Mouse (Mus musculus) limb, embryonic 13.5 days (tissue): Measurements from ENCODE around the gene Gata3. TPM values are rescaled to one million over a fixed set of nuclear protein-coding genes. Genes with fewer than 3 reads are reported as not detected.

ENCODE experiments used
- ATAC-seq: fragments of 200-750 bp; cut with Nextera tagmentation; 2 replicates; pipeline ENCODE4 v1.8.0; 2017; ENCODE audit warnings: low read depth, moderate number of reproducible peaks, moderate TSS enrichment; ENCODE audit not compliant: low FRiP score
- H3K27ac ChIP-seq: fragments of 300-500 bp; sonication (generic); 2 replicates; pipeline ENCODE4 v1.5.1; 2015; ENCODE audit warnings: inconsistent platforms, mild to moderate bottlenecking, moderate library complexity
- H3K27me3 ChIP-seq: fragments of 300-500 bp; sonication (generic); 2 replicates; pipeline ENCODE4 v1.6.1; 2015; ENCODE audit warnings: mild to moderate bottlenecking, inconsistent platforms
- H3K36me3 ChIP-seq: fragments of 300-500 bp; sonication (generic); 2 replicates; pipeline ENCODE4 v1.6.1; 2015; ENCODE audit warnings: inconsistent platforms, mild to moderate bottlenecking, moderate library complexity
- H3K4me1 ChIP-seq: fragments of 300-500 bp; sonication (generic); 2 replicates; pipeline ENCODE4 v1.6.1; 2015; ENCODE audit warnings: inconsistent platforms
- H3K4me2 ChIP-seq: fragments of 300-500 bp; sonication (generic); replicated peaks from 2 replicates; pipeline ENCODE4 v1.6.1; 2015; ENCODE audit warnings: inconsistent platforms, mild to moderate bottlenecking, moderate library complexity
- H3K4me3 ChIP-seq: fragments of 300-500 bp; sonication (generic); 2 replicates; pipeline ENCODE4 v1.5.1; 2015; ENCODE audit warnings: moderate library complexity, mild to moderate bottlenecking, inconsistent platforms
- H3K9ac ChIP-seq: fragments of 300-500 bp; sonication (generic); 2 replicates; pipeline ENCODE4 v1.6.1; 2015; ENCODE audit warnings: mild to moderate bottlenecking, inconsistent platforms
- H3K9me3 ChIP-seq: fragments of 300-500 bp; sonication (generic); 2 replicates; pipeline ENCODE4 v1.6.1; 2016; ENCODE audit warnings: inconsistent platforms
- WGBS: fragments of 180-500 bp; shearing (Covaris S2); methylation state at CpG from one replicate; pipeline ENCODE4 v1.1.7; 2015; 5-methylcytosine and 5-hydroxymethylcytosine counted together
- polyA plus RNA-seq: library from polyadenylated mRNA; unstranded; fragments of >200 nt; fragmentation: Nextera tagmentation; extraction: Ambion mirVana; gene quantifications from 2 replicates; pipeline ENCODE4 v1.2.1, GENCODE M21; 2015

The Gata3 gene
- polyA plus RNA-seq, result 7.8 and 8.9 TPM in 2 replicates

- under 1% methylated on average over 23 of the region's 23 CpGs for WGBS
- no peaks in the 10 kb centered on the region for H3K9me3 ChIP-seq
- peak within 1 kb of the TSS; percentile 18 for H3K4me3 ChIP-seq
- no peaks in the 10 kb centered on the region for H3K36me3 ChIP-seq
- peaks cover 13% of the 10 kb centered on the region; the same call in 1 of the 2 replicates for H3K4me1 ChIP-seq
- H3K27ac ChIP-seq, result no peak within 1 kb of the TSS
- no peak for ATAC-seq
- H3K9ac ChIP-seq, result no peak within 1 kb of the TSS
- H3K27me3 ChIP-seq, result peaks cover 95% of the 10 kb centered on the region
- H3K4me2 ChIP-seq, result peak within 1 kb of the TSS; percentile 46
These were observed at the start of gene Gata3 for GRCm38 (mm10) chr2:9889651-9890183. TSS of gene Gata3 (minus strand) at chr2:9890034.

DNA sequence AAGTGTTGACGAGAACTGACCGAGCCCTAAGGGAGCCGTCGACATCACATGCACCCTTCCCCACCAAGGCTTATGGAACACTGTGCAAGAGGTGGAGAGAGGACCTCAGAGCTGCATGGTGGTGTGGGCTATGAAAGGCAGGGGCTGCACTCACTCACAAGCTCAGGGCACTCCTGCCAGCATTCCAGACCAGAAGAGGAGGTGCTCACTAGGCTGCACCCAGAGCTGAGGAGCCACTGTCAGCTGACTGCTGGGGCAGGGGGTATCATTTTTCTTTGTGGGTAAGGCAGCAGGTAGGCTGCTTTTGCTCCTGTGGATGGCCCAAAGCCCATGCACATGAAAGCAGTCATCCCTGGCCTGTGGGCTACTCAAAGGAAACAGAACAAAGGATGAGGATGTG lies 49.4 kb upstream of the Gata3 start:
- H3K9me3 ChIP-seq, result no peaks in the 10 kb centered on the region
- no peaks in the 10 kb centered on the region for H3K27me3 ChIP-seq
- no peak overlapping the region for H3K4me2 ChIP-seq
- H3K36me3 ChIP-seq, result peaks cover 10% of the 10 kb centered on the region; the same call in 1 of the 2 replicates
- no peaks in the 10 kb centered on the region for H3K4me1 ChIP-seq
- ATAC-seq, result no peak
- 86% methylated on average over 4 of the region's 4 CpGs for WGBS
- no peak overlapping the region for H3K27ac ChIP-seq
- H3K9ac ChIP-seq, result no peak overlapping the region
- no peak overlapping the region for H3K4me3 ChIP-seq

DNA sequence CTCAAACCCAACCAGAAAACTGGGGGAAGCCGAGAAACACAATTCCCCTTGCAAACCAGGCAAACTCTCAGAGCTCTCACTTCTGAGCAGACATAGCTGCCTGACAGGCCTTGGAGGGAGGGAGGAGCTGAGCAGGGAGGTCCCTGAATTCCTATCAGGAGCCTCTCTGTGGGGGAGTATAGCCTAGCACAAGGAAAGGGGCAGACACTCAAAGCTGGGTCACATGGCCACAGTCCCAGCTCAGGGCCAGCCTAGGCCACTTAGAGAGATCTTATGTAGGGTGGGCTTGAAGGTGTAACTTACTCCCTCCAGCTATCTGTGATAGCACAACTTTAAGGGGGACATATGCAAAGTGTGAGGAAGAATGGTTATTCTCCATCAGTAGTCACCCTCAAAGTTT lies 46.1 kb upstream of the Gata3 start:
- WGBS, result 10% methylated on average over 1 of the region's 1 CpGs
- Histone ChIP-seq H3K4me2 (no peak overlapping the region), H3K27ac (no peak overlapping the region), H3K27me3 (no peaks in the 10 kb centered on the region), H3K9me3 (no peaks in the 10 kb centered on the region), H3K4me3 (no peak overlapping the region), H3K36me3 (peaks cover 10% of the 10 kb centered on the region; the same call in 1 of the 2 replicates), H3K9ac (no peak overlapping the region), H3K4me1 (no peaks in the 10 kb centered on the region)
- ATAC-seq, result no peak

GRCm38 (mm10) chr2:9926905-9927283 lies 37.1 kb upstream of the Gata3 start:
- 86% methylated on average over 4 of the region's 4 CpGs for WGBS

GRCm38 (mm10) chr2:9926194-9926904 lies 36.5 kb upstream of the Gata3 start:
- H3K9ac ChIP-seq, result no peak overlapping the region
- no peak overlapping the region for H3K4me3 ChIP-seq
- no peak overlapping the region for H3K27ac ChIP-seq
- no peaks in the 10 kb centered on the region for H3K27me3 ChIP-seq
- H3K4me1 ChIP-seq, result peaks cover 5% of the 10 kb centered on the region; the same call in 1 of the 2 replicates
- H3K36me3 ChIP-seq, result peaks cover 11% of the 10 kb centered on the region; the same call in 1 of the 2 replicates
- WGBS, result 46% methylated on average over 7 of the region's 7 CpGs
- H3K9me3 ChIP-seq, result no peaks in the 10 kb centered on the region
- ATAC-seq, result no peak
- H3K4me2 ChIP-seq, result no peak overlapping the region

More at GRCm38 (mm10) chr2:9926905-9927283, 37.1 kb upstream of the Gata3 start:
- Histone ChIP-seq H3K4me1 (peaks cover 5% of the 10 kb centered on the region; the same call in 1 of the 2 replicates), H3K4me3 (no peak overlapping the region), H3K4me2 (no peak overlapping the region), H3K36me3 (peaks cover 11% of the 10 kb centered on the region; the same call in 1 of the 2 replicates), H3K27me3 (no peaks in the 10 kb centered on the region), H3K9me3 (no peaks in the 10 kb centered on the region), H3K27ac (no peak overlapping the region), H3K9ac (no peak overlapping the region)
- no peak for ATAC-seq

DNA sequence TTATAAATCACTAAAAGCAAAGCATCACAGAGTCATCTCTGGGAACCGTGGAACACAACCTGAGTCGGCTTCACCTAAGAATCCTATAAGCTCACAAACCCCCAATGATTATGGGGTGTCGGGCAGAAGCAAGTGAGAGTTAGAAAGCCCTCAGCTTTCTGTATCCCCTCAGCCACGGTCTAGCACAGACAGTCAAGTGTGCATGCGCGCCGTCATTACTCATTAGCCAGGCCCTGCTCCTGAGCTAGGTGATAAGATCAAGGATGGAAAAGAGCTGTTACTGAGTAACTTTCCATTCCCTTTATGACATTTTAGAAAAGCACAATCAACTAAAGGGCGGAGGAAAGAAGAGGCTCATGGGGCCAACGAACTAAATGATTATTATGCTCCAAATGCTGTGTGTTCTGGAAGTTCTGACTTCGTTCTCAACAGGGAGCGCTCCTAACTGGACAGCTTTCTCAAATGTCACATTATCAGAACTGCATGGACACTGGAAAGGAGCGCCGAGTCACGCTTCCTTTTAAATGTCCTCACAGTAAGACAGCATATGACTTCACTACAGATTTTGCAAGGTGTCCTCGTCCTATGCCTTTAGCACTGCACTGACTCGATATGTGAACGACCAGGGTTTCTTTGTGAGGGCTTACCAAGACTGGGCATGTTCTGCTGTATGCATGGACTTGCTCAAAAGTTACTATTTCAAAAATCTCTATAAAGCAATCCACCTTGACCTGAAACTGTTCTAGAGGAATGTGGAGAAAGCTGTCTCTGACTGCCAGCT lies 29.0 kb upstream of the Gata3 start:
- Histone ChIP-seq H3K9me3 (no peaks in the 10 kb centered on the region), H3K4me3 (no peak overlapping the region), H3K27me3 (no peaks in the 10 kb centered on the region), H3K36me3 (peaks cover 41% of the 10 kb centered on the region), H3K9ac (no peak overlapping the region), H3K4me1 (no peaks in the 10 kb centered on the region), H3K27ac (no peak overlapping the region), H3K4me2 (no peak overlapping the region)
- no peak for ATAC-seq
- 87% methylated on average over 17 of the region's 17 CpGs for WGBS

DNA sequence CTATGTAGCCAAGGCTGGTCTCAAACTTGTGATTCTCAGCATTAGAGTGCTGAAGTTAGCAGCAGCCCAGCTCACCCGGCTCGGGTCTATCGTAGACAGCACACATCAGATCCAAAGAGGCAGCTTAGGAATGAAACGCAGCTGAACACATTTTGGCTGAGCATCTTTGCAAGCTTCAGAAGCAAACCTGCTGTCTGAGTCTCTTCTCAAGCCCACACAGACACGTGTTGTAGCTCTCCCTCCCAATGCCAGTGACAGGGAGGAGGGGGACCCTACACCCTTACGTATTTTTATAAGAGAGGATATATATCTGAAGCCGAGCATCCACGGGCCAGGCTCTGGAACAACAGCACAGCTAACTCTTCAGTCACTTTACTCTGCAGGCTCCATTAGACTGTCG lies 27.8 kb upstream of the Gata3 start:
- H3K9me3 ChIP-seq, result no peaks in the 10 kb centered on the region
- 87% methylated on average over 9 of the region's 9 CpGs for WGBS
- no peak overlapping the region for H3K4me2 ChIP-seq
- no peak for ATAC-seq
- no peak overlapping the region for H3K27ac ChIP-seq
- H3K9ac ChIP-seq, result no peak overlapping the region
- no peak overlapping the region for H3K4me3 ChIP-seq
- H3K4me1 ChIP-seq, result no peaks in the 10 kb centered on the region
- peaks cover 33% of the 10 kb centered on the region for H3K36me3 ChIP-seq
- no peaks in the 10 kb centered on the region for H3K27me3 ChIP-seq

- no peaks in the 10 kb centered on the region for H3K36me3 ChIP-seq
- H3K27me3 ChIP-seq, result peaks cover 19% of the 10 kb centered on the region
- WGBS, result 3% methylated on average over 11 of the region's 11 CpGs
- ATAC-seq, result 0 out of 2 replicates have a peak, but pooled peaks have one; percentile 3
- no peak overlapping the region for H3K9ac ChIP-seq
- peak overlapping the region; percentile 31 for H3K4me3 ChIP-seq
- H3K4me1 ChIP-seq, result peaks cover 6% of the 10 kb centered on the region; the same call in 1 of the 2 replicates
- peak overlapping the region; percentile 56 for H3K4me2 ChIP-seq
- H3K27ac ChIP-seq, result no peak overlapping the region
- H3K9me3 ChIP-seq, result no peaks in the 10 kb centered on the region
These were observed 16.2 kb upstream of the Gata3 start for GRCm38 (mm10) chr2:9905995-9906394.

DNA sequence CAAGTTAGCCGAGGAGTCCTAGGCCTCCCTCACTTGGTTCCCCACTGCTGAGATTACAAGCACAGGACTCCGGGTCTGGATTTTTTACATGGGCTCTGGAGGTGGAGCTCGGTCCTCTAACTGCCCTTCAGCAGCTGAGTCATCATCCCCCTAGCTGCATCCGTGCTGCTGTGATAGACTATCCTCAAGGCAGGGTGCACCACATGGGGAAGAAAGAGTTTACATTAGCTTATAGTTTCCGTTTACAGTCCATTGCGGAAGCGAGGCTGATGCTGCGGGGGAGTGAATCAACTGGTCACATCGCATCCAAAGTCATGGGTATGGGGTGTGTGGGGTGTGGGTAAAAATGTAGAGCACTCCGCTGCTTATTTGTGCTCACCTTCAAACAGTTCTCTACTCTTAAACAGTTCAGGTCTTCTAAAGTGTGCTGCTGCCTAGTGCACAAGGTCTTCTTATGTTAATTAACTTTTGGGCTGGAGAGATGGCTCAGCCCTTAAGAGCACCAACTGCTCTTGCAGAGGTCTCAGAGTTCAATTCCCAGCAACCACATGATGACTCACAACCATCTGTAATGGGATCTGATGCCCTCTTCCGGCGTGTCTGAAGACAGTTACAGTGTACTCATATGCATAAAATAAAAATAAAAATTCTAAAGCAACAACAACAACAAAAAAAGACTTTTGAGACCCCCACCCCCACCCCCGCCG lies 14.2 kb upstream of the Gata3 start:
- Histone ChIP-seq H3K9me3 (no peaks in the 10 kb centered on the region), H3K4me2 (no peak overlapping the region), H3K4me3 (no peak overlapping the region), H3K4me1 (peaks cover 6% of the 10 kb centered on the region; the same call in 1 of the 2 replicates), H3K36me3 (no peaks in the 10 kb centered on the region), H3K27ac (no peak overlapping the region), H3K9ac (no peak overlapping the region), H3K27me3 (peaks cover 32% of the 10 kb centered on the region)
- 62% methylated on average over 14 of the region's 14 CpGs for WGBS
- no peak for ATAC-seq

DNA sequence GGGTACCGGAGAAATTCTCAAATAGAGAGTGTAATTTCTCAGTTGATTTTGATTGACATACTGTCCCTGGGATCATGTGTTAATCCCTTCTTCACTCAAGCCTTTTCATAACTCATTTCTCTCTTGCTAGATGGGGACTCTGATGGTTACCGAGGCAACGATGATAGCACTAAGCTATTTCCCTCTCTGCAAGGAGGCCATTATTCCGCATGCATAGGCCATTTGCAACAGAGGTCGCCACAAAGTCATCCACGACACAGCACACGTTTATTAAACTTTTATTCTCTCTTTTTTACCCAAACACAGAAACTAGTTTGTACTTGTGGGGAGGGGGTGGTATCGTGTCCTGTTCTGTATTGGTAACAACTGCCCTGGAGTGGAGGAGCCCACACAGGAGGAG lies 8.0 kb upstream of the Gata3 start:
- Histone ChIP-seq H3K9ac (no peak overlapping the region), H3K4me2 (no peak overlapping the region), H3K9me3 (no peaks in the 10 kb centered on the region), H3K36me3 (no peaks in the 10 kb centered on the region), H3K4me1 (peaks cover 5% of the 10 kb centered on the region; the same call in 1 of the 2 replicates), H3K27me3 (peaks cover 88% of the 10 kb centered on the region), H3K4me3 (no peak overlapping the region), H3K27ac (no peak overlapping the region)
- WGBS, result 10% methylated on average over 8 of the region's 8 CpGs
- no peak for ATAC-seq

- Histone ChIP-seq H3K36me3 (no peaks in the 10 kb centered on the region), H3K4me3 (peak overlapping the region; percentile 23), H3K27me3 (peaks cover 89% of the 10 kb centered on the region), H3K4me2 (peak overlapping the region; percentile 40), H3K4me1 (peaks cover 5% of the 10 kb centered on the region; the same call in 1 of the 2 replicates), H3K27ac (no peak overlapping the region), H3K9ac (no peak overlapping the region), H3K9me3 (no peaks in the 10 kb centered on the region)
- 2% methylated on average over 22 of the region's 22 CpGs for WGBS
- ATAC-seq, result peak; percentile 52; the same call in 1 of the 2 replicates
These were observed 6.4 kb upstream of the Gata3 start for GRCm38 (mm10) chr2:9896097-9896770.
